Mouse (Mus musculus): ENCODE measurements at regions not wholly inside any gene's neighbourhood (a gene's known extent, or its start where the extent isn't known, plus 50 kb on each side); places are given as distances from the start of the nearest gene placed in this dataset.

DNA sequence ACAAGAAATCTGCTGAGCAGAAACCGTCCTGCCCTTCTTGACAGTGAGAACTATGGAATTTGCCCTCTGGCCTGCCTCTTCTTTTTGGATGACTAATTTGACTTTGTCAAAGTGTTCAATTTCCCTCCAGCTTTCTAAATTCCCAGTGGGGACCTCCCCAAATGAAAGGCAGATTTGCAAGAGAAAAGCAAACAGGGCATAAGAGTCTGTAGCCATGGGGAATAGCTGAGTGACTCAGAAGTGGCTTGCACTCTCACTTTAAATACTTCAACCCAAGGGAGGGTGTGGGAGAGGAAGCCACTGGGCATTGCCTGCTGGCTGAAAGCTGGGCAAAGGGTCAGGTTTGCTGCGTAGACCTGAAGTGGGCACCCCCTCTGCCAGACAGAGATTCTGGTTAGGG, 220.7 kb upstream of the Prok2 start:
- TF ChIP-seq CTCF (IDR thresholded peaks at IDR 0.05; ENCODE audit: low read depth): no peak
- no peak for TF ChIP-seq EP300 (IDR thresholded peaks at IDR 0.05; ENCODE audit: low read depth)
